Mouse (Mus musculus) spleen, postnatal 36 days (tissue): ENCODE data around the gene Zfp217.
"Not testable (repeated sequence)": the region's sequence is repeated elsewhere in the genome, so short reads cannot be mapped to it uniquely, and the experiment has no call there.

Source experiments
- DNase-seq, 2 experiments: peaks; one replicate each; pipeline ENCODE4 v3.0.0; 2022; ENCODE audit warnings: low spot score in 2 of 2, mixed read lengths in 1 of 2

Gene Zfp217

DNA sequence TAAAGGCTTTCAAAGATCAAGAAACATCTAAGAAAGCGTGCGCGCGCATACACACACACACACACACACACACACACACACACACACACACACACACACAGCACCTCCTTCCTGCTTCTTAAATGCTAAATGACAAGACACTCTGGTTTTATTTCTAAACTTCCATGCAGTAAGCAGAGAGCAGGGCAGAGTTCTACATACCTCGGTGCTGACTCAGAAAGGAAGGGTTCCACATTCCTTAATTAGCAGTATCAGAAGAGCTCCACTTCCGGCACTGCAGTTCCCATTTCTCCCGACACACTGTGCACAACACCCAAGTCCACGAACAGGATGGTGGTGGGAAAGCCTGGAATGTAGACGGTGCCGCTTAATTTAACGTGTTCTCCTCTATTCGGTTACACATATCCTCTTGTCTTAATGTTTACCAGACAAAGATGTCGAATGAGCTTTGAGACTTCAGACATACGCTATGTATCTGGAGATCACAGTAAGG lies at the start of gene Zfp217:
TSS of gene Zfp217 (minus strand) at position 443 of the 493 bp plus-strand sequence.
- no peak for DNase-seq

- no peak for DNase-seq
Measured at GRCm38 (mm10) chr2:170195542-170196089, 47.7 kb upstream of the Zfp217 start.

DNA sequence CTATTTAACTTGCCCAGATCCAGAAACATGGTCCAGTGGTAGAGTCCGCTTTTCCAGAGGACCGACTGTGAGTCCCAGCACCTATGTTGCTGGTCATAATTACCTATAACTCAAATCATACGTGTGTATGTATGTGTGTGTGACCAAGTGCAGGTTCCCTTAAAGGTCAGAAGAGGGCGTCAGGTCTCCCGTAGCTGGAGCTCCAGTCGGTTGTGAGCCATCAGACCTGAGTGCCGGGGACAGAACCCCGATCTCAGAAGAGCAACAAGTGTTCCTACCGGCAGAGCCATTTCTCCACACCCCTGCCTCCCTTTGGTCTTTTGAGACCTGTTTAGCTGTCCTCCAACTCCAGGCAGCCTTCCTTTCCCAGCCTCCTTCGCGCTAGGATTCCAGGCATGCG lies 46.9 kb upstream of the Zfp217 start:
- no peak for DNase-seq

- no peak for DNase-seq
Measured at GRCm38 (mm10) chr2:170193850-170194249, 45.9 kb upstream of the Zfp217 start.

- no peak for DNase-seq
Measured at GRCm38 (mm10) chr2:170193211-170193610, 45.3 kb upstream of the Zfp217 start.

GRCm38 (mm10) chr2:170192731-170193149 lies 44.8 kb upstream of the Zfp217 start:
- no peak for DNase-seq

GRCm38 (mm10) chr2:170188721-170189120 lies 40.8 kb upstream of the Zfp217 start:
- no peak for DNase-seq

DNA sequence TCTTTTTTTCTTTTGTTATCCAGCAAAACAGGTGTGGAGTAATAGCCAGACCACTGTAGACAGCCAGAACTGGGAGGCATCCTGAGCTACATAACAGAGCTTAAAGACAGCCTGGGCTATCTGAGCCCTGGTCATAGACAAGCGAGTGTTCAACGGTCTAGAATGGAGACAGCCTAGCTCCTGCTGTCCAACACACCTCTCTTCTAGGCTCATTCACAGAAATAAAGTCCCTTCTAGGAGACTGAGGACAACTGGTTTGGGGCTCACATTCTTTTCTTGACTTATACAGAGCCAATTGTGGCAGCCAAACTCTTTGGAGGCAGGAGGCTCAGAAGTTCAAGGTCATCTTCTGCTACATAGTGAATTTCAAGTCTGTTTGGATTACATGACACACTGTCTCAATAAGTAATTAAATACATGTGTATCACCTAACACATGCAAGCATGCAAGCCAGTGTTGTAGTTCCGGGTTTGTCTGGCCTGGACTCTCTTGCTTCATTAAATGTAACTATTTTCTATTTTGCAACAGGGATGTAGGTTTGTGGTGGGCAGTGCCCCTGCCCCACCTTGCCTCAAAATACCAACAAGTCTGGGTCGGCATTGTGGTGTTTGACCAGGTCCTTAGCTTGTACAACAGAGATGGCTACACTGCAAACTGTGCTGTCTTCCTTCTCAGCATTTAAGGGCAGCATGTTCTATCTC lies 37.4 kb upstream of the Zfp217 start:
- no peak for DNase-seq

GRCm38 (mm10) chr2:170184175-170184983 lies 36.5 kb upstream of the Zfp217 start:
- peak; percentile 91 to 94 for DNase-seq

DNA sequence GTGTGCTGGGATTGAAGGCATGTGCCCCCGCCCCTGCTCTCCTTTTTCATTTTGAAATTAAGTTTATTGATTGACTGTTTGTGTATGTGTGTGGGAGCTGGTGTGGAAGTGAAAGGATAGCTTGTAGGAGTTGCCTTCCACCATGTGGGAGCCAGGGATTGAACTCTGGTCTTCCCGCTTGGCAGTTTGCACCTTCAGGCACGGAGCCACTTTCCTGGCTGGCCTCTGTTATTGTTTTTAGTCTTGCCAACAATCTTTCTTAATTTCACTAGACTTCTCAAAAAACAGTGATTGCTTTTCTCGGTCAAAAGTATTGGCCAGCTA lies 35.9 kb upstream of the Zfp217 start:
- DNase-seq, result no peak

DNA sequence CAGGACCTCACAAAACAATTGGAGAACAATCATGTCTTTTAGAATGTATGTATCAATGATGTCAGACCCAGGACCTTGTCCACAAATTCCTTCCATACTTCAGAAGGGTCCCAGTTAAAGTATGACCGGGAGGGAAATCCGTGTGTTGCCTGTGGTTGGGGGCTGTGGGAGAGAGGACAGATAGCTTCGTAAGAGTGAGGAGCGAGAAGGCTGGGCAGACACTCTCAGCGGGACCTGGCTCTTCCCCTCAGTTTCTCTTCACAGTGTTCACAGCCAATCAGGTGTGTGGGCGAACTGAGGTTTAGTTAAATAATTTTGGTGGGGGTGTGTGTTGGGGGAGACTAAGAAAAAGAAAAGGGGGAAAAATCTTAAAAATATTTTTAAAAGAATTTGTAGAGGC lies 34.0 kb upstream of the Zfp217 start:
- no peak for DNase-seq

- DNase-seq, result not testable (repeated sequence)
Measured at GRCm38 (mm10) chr2:170180769-170181168, 32.9 kb upstream of the Zfp217 start.

- DNase-seq, result no peak
Measured at GRCm38 (mm10) chr2:170179317-170179716, 31.4 kb upstream of the Zfp217 start.

DNA sequence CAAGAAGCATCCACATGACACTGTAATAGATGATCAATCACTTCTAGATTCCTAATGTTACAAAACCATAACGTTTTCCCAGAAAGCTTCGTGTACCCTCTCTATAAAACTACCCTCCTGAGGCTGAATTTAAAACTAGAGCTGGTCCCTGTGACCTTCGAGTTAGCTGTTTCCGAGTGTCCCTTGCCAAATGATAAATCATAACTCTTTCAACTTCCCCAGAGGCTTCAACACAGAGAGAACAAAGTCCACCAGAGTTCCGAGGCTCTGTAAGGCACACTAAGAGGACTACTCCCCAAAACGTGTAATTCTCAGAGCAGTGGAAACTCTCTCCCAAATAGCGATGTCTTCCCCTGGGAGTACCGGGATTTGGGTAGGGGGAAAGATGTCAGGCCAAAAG lies 29.4 kb upstream of the Zfp217 start:
- no peak for DNase-seq

DNA sequence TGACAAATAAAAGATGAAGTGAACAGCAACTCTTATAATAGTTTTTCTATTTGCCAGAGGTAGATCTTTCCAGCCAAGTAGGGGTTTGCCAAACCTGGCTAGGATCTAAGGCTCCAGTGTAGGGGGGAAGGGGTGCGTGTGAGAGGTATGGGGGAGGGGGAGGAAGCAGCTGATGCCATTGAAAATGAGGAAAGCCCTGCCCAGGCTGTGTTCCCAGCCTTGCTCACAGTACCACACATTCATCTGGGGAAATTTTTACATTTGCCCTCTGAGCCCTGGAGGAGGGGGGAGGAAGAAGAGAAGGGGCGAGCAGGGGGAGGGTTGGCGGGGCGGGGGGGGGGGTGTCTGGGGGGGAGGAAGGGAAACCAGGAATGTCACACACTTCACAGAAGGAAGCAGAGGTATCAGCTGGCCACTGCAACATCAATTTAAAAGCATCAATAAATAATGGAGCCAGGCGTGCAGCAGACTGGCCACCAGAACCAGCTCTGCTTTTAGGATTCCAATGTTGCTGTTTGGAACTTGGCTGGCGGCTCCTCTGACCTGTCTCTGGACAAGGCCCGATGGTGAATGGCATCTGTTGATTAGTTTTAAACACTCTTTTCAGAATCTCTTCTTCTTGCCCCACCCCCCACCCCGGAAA lies 28.5 kb upstream of the Zfp217 start:
- no peak for DNase-seq

DNA sequence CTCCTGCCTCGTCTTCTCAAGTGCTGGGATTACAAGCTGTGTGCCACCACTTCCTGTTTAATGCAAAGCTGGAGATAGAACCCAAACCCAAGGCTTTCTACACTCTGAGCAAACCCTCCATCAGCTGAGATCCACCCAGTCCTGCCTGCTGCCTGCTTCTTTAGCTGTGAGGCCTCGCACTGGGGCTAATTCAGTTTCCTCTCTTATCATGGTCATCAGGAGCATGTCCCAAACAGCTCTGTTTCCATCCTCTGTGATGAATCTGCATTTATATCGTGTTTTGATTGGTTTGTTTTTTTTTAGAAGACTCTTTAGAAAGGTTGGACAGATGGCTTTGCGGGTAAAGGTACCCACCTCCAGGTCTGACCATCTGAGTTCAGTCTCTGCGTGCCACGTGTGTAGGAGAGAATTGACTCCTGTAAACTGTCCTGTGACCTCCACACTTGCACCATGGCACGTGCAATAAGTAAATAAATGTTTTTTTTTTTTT lies 27.8 kb upstream of the Zfp217 start:
- no peak for DNase-seq

DNA sequence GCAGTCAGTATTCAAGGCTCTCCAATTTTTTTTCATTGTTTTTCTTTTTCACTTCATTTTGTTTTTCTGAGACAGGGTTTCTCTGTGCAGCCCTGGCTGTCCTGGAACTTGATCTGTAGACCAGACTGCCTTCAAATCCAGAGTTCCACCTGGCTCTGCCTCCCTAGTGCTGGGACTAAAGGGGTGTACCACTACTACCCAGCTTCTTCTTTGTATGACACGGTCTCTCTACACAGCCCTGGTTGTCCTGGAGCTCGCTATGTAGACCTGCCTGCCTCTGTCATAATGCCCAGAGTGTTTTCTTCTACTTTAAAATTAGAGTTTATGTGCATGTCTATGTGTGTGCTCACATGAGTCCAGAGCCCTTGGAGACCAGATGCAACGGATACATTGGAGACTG lies 27.3 kb upstream of the Zfp217 start:
- DNase-seq, result no peak

- peak; percentile 63 to 64 for DNase-seq
Measured at GRCm38 (mm10) chr2:170169062-170169461, 21.2 kb upstream of the Zfp217 start.

DNA sequence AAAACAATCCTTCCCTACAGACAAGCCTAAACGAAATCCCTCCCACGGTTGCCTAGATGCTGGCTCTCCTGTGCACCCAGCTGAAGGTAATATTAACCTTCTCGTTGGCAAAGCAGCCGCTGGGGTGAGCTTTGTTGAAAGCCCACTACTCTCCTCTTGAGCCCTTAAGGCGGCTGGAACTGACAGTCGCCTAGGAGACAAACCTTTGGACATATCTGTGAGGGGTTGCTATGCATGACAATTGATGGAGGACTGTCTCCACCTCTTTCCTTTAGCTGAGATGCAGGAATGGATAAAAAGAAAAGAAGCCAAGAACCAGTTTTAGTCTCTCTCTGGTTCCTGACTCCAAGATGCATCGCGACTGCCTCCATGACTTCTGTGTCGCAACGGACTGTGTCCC lies 17.7 kb upstream of the Zfp217 start:
- no peak for DNase-seq

GRCm38 (mm10) chr2:170163671-170164462 lies 16.0 kb upstream of the Zfp217 start:
- no peak for DNase-seq
